Mouse (Mus musculus) intestine, embryonic 14.5 days (tissue): ENCODE data around the gene Sppl3. TPM values are rescaled to one million over a fixed set of nuclear protein-coding genes. Genes with fewer than 3 reads are reported as not detected.

Source experiments
- ATAC-seq: fragments of 200-750 bp; cut with Nextera tagmentation; replicated peaks from 2 replicates; pipeline ENCODE4 v1.8.0; 2017; ENCODE audit warnings: low read depth, moderate number of reproducible peaks, moderate TSS enrichment, moderate library complexity; ENCODE audit not compliant: low FRiP score, low TSS enrichment
- DNase-seq: peaks from one replicate; pipeline ENCODE4 v3.0.0-alpha.2; 2018; ENCODE audit warnings: low spot score
- H3K27ac ChIP-seq: fragments of 300-500 bp; sonication (generic); 2 replicates; pipeline ENCODE4 v1.5.1; 2014; ENCODE audit warnings: low read depth, mild to moderate bottlenecking, control low read depth
- H3K27me3 ChIP-seq: fragments of 300-500 bp; sonication (generic); replicated peaks from 2 replicates; pipeline ENCODE4 v1.6.1; 2014; ENCODE audit warnings: low read length, control low read depth; ENCODE audit not compliant: control insufficient read depth, insufficient read depth
- H3K36me3 ChIP-seq: fragments of 300-500 bp; sonication (generic); 2 replicates; pipeline ENCODE4 v1.6.1; 2014; ENCODE audit warnings: low read length, control low read depth; ENCODE audit not compliant: control insufficient read depth, insufficient read depth
- H3K4me1 ChIP-seq: fragments of 300-500 bp; sonication (generic); replicated peaks from 2 replicates; pipeline ENCODE4 v1.6.1; 2014; ENCODE audit warnings: low read length, control low read depth, mixed read lengths; ENCODE audit not compliant: control insufficient read depth, insufficient read depth
- H3K4me2 ChIP-seq: fragments of 300-500 bp; sonication (generic); 2 replicates; pipeline ENCODE4 v1.6.1; 2014; ENCODE audit warnings: low read length
- H3K4me3 ChIP-seq: fragments of 300-500 bp; sonication (generic); 2 replicates; pipeline ENCODE4 v1.5.1; 2014; ENCODE audit warnings: low read depth, low read length, control low read depth, mixed read lengths
- H3K9ac ChIP-seq: fragments of 300-500 bp; sonication (generic); 2 replicates; pipeline ENCODE4 v1.6.1; 2014; ENCODE audit warnings: mild to moderate bottlenecking, low read length
- H3K9me3 ChIP-seq: fragments of 300-500 bp; sonication (generic); 2 replicates; pipeline ENCODE4 v1.6.1; 2016; ENCODE audit warnings: low read length, control low read depth; ENCODE audit not compliant: control insufficient read depth
- WGBS: fragments of 180-500 bp; shearing (Covaris S2); extraction: QIAGEN DNeasy Blood & Tissue Kit; methylation state at CpG from one replicate; pipeline ENCODE4 v1.1.7; 2014; 5-methylcytosine and 5-hydroxymethylcytosine counted together
- polyA plus RNA-seq: library from polyadenylated mRNA; unstranded; fragments of >200 nt; fragmentation: Nextera tagmentation; extraction: Ambion mirVana; gene quantifications from 2 replicates; pipeline ENCODE4 v1.2.1, GENCODE M21; 2014

Sppl3 gene
- polyA plus RNA-seq, 1 experiment from 2014 or later = 21.5 TPM

DNA sequence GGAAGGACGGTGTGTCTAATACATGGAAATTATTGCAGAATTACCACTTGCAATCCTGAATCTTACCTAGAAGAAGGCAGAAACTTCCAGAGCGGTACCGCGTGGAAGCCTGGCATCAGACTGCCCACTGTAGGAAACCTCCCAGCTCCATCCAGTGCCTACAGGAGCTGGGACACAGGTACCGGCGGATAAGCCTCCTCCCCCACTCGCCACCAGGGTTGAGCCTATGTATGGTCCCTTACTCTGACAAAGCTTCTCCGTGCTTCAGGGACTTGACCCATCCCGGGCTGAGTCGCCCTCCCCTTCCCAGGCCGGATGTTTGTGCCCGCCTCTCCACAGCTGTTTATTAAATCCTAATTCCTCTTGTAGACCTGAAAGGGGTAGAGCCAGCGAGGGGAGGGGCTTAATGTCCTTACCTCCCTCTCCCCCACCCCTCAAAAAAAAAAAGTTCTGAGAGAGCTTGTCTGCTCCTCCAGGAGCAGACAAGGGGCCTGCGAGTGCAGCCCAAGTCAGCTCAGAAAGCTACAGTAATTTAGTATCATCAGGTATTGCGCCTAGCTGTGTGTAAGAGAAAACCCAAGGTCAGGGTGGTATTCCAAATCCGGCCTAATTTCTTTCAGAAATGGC, 30.7 kb upstream of the Sppl3 start:
- Histone ChIP-seq H3K36me3 (no peaks in the 10 kb centered on the region), H3K4me3 (peak overlapping the region; percentile 30), H3K4me1 (peaks cover 12% of the 10 kb centered on the region; the same call in 1 of the 2 replicates), H3K27me3 (no peaks in the 10 kb centered on the region), H3K27ac (no peak overlapping the region; the same call in 1 of the 2 replicates), H3K9ac (0 out of 2 replicates have a peak overlapping the region, but pooled peaks have one; percentile 16), H3K9me3 (no peaks in the 10 kb centered on the region), H3K4me2 (peak overlapping the region; percentile 46)
- ATAC-seq (no peak), DNase-seq (no peak)
- WGBS = 31% methylated on average over 16 of the region's 16 CpGs

GRCm38 (mm10) chr5:114982001-114982400, 28.9 kb upstream of the Sppl3 start:
- 65% methylated on average over 15 of the region's 15 CpGs for WGBS
- peaks cover 12% of the 10 kb centered on the region; the same call in 1 of the 2 replicates for H3K4me1 ChIP-seq

GRCm38 (mm10) chr5:114985074-114985473, 25.9 kb upstream of the Sppl3 start:
- Histone ChIP-seq H3K4me1 (peaks cover 5% of the 10 kb centered on the region; the same call in 1 of the 2 replicates), H3K27ac (no peak overlapping the region), H3K4me2 (no peak overlapping the region), H3K36me3 (no peaks in the 10 kb centered on the region), H3K4me3 (no peak overlapping the region), H3K27me3 (no peaks in the 10 kb centered on the region), H3K9ac (no peak overlapping the region), H3K9me3 (peaks cover 3% of the 10 kb centered on the region; the same call in 1 of the 2 replicates)
- DNase-seq (no peak), ATAC-seq (no peak)

More at GRCm38 (mm10) chr5:114982001-114982400, 28.9 kb upstream of the Sppl3 start:
- Histone ChIP-seq H3K36me3 (no peaks in the 10 kb centered on the region), H3K4me3 (no peak overlapping the region), H3K27me3 (no peaks in the 10 kb centered on the region), H3K9ac (no peak overlapping the region), H3K9me3 (no peaks in the 10 kb centered on the region), H3K27ac (no peak overlapping the region), H3K4me2 (no peak overlapping the region)
- no peak for ATAC-seq
- no peak for DNase-seq

DNA sequence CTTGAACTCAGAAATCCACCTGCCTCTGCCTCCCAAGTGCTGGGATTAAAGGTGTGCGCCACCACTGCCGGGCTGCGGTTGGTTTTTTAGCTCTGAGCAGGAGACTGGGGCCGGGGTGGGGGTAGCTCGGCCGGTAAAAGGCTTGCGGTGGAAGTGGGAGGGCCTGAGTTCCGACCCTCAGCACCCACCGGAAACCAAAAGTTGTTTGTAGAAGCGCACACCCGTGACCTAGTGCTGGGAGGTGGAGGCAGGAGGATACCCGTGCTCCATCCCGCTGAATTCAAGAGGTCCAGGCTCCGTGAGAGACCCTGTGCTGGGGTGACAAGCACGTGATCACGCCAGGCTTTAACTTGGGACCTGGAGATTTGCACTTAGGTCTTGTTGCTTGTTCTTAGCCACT, 14.5 kb upstream of the Sppl3 start:
- ATAC-seq (no peak), DNase-seq (no peak)
- no peaks in the 10 kb centered on the region for H3K9me3 ChIP-seq
- no peak overlapping the region for H3K4me2 ChIP-seq
- no peak overlapping the region for H3K9ac ChIP-seq
- no peak overlapping the region for H3K27ac ChIP-seq
- no peak overlapping the region for H3K4me3 ChIP-seq
- no peaks in the 10 kb centered on the region for H3K4me1 ChIP-seq
- no peaks in the 10 kb centered on the region for H3K27me3 ChIP-seq
- no peaks in the 10 kb centered on the region for H3K36me3 ChIP-seq
- WGBS = 86% methylated on average over 16 of the region's 16 CpGs

DNA sequence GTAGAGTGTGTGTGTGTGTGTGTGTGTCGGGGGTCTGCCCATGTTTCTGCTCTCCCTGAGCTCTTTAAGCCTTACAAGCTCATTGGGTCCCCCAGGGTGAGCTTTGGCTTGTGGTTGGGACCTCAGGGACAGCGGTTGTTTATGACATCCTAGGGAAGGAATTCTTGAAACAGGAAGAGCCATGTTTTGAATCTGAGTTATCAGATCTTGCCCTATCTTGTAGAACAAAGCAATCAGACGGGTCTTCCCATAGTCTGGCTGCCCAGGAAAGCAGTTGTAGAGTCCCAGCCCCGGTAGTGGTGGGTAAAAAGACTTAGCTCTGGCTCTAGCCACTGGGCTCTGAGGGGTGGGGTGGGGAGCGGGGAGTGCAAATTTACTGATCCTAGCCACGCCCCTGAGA, 13.6 kb upstream of the Sppl3 start:
- 69% methylated on average over 6 of the region's 6 CpGs for WGBS

DNA sequence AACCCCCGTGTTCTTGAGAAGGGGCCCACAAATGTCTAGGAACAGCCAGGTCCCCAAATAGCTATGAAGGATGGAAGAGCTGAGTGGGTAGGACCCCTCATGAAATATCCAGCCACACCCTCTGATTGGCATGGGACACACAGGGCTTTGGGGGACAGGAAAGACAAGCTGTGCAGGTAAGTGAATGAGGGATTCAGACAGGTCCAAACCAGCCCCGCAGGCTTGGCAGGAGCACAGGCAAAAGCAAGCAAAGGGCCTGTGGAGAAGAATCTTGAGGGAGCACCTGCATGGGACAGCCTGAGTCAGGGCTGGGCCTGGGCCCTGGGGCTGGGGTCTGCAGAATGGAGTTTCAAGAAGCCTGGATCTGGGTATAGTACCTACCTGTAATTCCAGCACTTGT, 10.4 kb upstream of the Sppl3 start:
- H3K4me2 ChIP-seq = no peak overlapping the region
- H3K36me3 ChIP-seq = no peaks in the 10 kb centered on the region
- ATAC-seq (no peak), DNase-seq (no peak)
- no peaks in the 10 kb centered on the region for H3K9me3 ChIP-seq
- no peaks in the 10 kb centered on the region for H3K27me3 ChIP-seq
- H3K27ac ChIP-seq = no peak overlapping the region
- H3K4me1 ChIP-seq = no peaks in the 10 kb centered on the region
- 83% methylated on average over 2 of the region's 2 CpGs for WGBS
- H3K4me3 ChIP-seq = no peak overlapping the region
- no peak overlapping the region for H3K9ac ChIP-seq

More for the DNA sequence above, 13.6 kb upstream of the Sppl3 start:
- Histone ChIP-seq H3K4me2 (no peak overlapping the region), H3K9me3 (no peaks in the 10 kb centered on the region), H3K9ac (no peak overlapping the region), H3K36me3 (no peaks in the 10 kb centered on the region), H3K27ac (no peak overlapping the region), H3K27me3 (no peaks in the 10 kb centered on the region), H3K4me3 (no peak overlapping the region), H3K4me1 (no peaks in the 10 kb centered on the region)
- ATAC-seq (no peak), DNase-seq (no peak)

- Histone ChIP-seq H3K36me3 (no peaks in the 10 kb centered on the region), H3K4me2 (no peak overlapping the region), H3K27ac (no peak overlapping the region), H3K9ac (no peak overlapping the region), H3K4me3 (no peak overlapping the region), H3K27me3 (no peaks in the 10 kb centered on the region), H3K4me1 (no peaks in the 10 kb centered on the region), H3K9me3 (no peaks in the 10 kb centered on the region)
- 82% methylated on average over 8 of the region's 8 CpGs for WGBS
- DNase-seq (no peak), ATAC-seq (no peak)
These were observed 9.5 kb upstream of the Sppl3 start for GRCm38 (mm10) chr5:115001464-115001863.

- no peaks in the 10 kb centered on the region for H3K27me3 ChIP-seq
- H3K9ac ChIP-seq = no peak overlapping the region
- no peak for ATAC-seq
- 48% methylated on average over 6 of the region's 6 CpGs for WGBS
- H3K36me3 ChIP-seq = no peaks in the 10 kb centered on the region
- H3K4me2 ChIP-seq = no peak overlapping the region
- H3K4me1 ChIP-seq = no peaks in the 10 kb centered on the region
- H3K9me3 ChIP-seq = no peaks in the 10 kb centered on the region
- no peak overlapping the region for H3K27ac ChIP-seq
- DNase-seq = no peak
- no peak overlapping the region for H3K4me3 ChIP-seq
These were observed 8.2 kb upstream of the Sppl3 start for GRCm38 (mm10) chr5:115002781-115003180.

DNA sequence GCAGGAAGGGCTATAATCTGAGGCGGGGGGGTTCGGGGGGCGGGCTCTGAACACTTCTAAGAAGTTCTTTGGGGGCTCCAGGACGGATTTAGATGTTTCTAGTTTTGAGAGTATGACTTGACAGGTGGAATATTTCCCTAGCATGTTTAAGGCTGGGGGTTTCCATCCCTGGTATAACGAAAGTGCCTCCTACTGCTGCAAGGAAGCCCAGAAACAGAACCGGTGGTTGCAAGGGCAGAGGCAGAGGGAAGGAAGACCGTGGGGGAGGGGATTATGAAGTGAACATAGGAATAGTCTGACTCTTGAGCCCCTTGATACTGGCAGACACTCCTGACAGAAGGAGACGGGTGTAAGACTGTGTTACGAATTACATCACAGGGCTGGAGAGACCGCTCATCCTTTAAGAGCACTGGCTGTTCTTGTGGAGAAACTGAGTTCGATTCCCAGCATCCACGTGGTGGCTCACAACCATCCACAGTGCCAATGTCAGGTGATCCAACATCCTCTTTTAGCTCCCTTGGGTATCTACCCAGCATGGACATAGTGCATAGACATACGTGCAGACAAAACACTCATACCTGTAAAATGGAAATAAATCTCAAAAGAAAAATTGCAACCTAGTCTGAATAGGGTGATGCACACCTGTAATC, 7.6 kb upstream of the Sppl3 start:
- Histone ChIP-seq H3K4me1 (no peaks in the 10 kb centered on the region), H3K27ac (no peak overlapping the region), H3K4me2 (no peak overlapping the region), H3K9me3 (no peaks in the 10 kb centered on the region), H3K9ac (no peak overlapping the region), H3K36me3 (no peaks in the 10 kb centered on the region), H3K27me3 (no peaks in the 10 kb centered on the region), H3K4me3 (no peak overlapping the region)
- no peak for ATAC-seq
- DNase-seq = no peak
- 79% methylated on average over 13 of the region's 13 CpGs for WGBS
